Mouse (Mus musculus): Measurements from ENCODE around the gene Slc39a3. TPM values are rescaled to one million over a fixed set of nuclear protein-coding genes. Genes with fewer than 3 reads are reported as not detected.
"Not testable (repeated sequence)": the region's sequence is repeated elsewhere in the genome, so short reads cannot be mapped to it uniquely, and the experiment has no call there.

Slc39a3 gene
- 3.1 and 5.9 TPM in 2 replicates for total RNA-seq (2014; fragmentation: Nextera tagmentation)
- 4.3 and 5.3 TPM in 2 replicates for total RNA-seq (2017)

DNA sequence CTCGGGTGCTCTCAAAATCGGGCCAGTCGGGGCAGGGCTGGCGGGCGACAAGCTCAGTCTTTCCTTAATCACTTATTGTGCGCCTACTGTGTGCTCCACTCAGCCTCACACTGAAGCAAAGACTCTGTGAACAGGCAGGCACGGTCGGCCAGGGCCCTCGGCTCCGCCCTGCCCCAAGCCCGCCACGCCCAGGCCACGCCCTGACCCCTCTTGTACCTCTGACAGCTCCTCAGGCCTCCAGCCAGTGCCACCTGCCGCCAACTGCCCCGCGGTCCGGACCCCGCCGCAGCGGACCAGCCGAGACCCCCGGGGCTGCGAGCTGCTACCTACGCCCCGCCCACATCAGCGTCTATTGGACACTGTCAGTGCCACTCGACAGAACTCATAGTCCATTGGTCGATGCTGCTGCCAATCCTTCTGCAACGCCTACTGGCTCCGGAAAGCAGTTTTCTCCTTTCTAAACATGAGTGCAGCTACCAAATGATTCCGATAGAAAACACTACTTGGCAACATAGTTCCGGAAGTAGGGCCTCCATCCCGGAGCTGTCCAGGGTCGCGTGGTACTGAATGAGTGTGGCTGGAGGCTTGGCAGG is at the start of gene Slc39a3:
Gene Slc39a3, minus strand, starts transcription at position 439 of the 593 bp plus-strand sequence.
- peak; percentile 96 for ATAC-seq (replicated peaks; ENCODE audit: poor library complexity, severe bottlenecking)

DNA sequence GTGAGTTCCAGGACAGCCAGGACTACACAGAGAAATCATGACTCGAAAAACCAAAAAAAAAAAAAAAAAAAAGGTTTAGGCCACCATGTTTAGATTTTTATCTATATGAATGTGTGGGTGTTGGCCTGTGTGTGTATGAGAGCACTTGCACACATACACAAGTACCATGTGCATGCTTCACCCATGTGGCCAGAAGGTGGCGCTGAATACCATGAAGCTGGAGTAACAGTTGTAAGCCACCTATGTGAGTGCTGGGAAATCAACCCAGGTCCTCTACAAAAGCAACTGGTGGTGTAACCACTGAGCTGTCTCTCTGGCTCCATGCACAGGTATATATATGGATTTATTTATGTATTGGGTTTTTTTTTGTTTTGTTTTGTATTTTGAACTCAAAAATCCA is 49.8 kb upstream of the Slc39a3 start:
- peak; percentile 30; the same call in 1 of the 2 replicates for ATAC-seq (replicated peaks; ENCODE audit: poor library complexity, severe bottlenecking)

DNA sequence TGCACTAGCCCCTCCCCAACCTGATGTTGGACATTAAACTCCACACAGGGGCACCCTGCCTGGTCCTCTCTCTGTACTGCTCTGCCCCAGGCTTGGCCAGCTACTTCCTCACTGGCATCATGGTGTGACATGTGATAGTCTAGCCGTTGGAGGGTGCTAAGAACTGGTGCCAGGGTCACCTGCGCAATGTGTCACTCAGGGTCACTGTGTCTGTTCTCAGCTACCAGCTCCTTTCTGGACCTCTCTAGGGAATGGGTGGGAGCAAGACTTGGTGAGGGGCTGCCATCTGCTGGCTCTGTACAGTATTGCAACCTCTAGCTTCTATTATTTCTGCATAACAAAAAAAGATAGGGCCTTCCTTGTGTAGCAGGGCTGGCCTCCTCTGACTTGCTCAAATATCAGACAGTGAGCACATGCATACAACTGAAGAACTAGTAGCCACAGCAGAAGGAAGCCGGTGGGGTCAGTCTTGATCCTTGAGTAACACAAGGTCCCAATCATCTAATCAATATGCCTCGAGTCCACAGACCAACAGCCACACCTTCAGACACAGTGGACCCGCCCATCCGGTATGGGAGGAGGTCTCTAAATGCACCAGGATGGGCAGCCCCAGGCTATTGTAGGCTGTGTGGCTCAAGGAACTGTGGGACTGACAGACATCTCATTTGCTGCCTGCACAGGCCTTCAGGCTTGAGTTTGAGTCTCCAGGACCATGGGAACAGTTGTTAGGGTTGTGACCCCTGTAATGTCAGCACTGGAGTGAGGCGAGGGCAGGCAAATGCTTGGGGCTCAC is 45.1 kb upstream of the Slc39a3 start:
- peak; percentile 74 for ATAC-seq (replicated peaks; ENCODE audit: poor library complexity, severe bottlenecking)

DNA sequence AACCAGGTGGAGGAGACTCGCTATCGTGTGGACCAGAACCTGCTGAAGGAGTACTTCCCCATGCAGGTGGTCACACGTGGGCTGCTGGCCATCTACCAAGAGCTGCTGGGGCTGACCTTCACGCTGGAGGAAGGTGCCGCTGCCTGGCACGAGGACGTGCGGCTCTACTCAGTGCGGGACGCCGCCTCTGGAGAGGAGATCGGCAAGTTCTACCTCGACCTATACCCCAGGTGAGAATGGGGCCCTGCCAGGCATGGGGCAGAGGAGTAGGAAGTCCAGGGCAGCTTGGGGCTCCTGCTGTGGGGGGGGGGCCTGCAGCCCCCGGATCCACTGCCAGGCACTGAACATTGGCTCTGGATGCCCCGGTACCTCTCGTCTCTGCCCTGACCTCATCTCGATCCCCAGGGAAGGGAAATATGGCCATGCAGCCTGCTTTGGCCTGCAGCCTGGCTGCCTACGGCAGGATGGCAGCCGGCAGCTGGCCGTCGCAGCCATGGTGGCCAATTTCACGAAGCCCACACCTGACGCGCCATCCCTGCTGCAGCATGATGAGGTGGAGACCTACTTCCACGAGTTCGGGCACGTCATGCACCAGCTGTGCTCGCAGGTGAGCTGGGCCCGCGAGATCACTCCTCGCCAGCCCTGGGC is 42.9 kb upstream of the Slc39a3 start:
- ATAC-seq (replicated peaks; ENCODE audit: poor library complexity, severe bottlenecking) = no peak

DNA sequence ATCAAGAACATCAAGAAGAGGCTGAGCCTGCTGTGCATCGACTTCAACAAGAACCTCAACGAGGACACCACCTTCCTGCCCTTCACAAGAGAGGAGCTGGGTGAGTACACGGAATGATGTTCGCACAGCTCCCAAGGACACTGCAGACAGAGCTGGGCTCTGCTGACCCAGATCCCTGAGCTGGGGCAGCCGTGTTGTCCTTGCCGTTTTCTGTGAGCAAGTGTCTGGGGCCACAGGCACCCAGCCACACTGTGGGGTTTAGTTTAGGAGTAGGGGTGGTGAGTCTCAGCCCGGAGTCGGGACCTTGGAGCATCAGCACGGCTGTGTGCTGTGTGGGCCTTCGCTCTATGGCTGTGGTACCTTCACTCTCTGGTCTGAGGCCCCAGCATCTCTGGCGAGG is 40.7 kb upstream of the Slc39a3 start:
- no peak for ATAC-seq (replicated peaks; ENCODE audit: poor library complexity, severe bottlenecking)

DNA sequence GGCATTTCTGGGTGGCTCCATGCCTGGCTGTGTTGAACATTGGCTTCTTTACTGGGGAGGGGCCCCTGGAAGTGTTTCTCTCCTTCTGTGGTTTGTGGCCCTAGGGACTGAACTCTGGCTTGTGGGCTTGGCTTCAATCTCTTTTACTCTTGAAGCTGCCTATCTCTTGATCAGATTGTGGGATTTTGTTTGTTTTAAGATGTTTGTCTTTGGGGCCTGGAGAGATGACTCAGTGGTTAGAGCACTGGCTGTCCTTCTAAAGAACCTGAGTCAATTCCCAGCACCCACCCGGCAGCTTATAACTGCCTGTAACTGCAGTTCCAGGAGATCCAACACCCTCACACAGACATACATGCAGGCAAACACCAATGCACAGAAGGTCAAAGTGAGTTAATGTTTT is 39.1 kb upstream of the Slc39a3 start:
- no peak for ATAC-seq (replicated peaks; ENCODE audit: poor library complexity, severe bottlenecking)

DNA sequence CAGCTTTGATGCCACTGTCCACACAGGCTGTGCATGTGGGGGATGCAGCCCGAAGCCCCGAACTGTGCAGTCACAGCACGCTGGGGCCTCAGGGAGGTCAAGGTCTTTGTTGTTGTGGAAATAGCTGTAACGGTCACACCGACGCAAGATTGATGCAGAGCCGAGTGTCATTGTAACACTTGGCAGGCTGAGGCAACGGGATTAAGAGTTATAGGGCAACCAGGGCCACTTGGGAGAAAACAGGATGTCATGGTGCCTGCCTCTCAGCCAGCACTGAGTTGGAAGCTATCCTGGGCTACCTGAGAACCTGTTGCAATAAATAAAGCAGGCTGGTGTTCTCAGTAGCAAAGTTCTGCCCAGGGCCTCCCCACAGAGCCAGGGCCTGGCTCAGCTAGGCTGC is 38.5 kb upstream of the Slc39a3 start:
- ATAC-seq (replicated peaks; ENCODE audit: poor library complexity, severe bottlenecking) = no peak

DNA sequence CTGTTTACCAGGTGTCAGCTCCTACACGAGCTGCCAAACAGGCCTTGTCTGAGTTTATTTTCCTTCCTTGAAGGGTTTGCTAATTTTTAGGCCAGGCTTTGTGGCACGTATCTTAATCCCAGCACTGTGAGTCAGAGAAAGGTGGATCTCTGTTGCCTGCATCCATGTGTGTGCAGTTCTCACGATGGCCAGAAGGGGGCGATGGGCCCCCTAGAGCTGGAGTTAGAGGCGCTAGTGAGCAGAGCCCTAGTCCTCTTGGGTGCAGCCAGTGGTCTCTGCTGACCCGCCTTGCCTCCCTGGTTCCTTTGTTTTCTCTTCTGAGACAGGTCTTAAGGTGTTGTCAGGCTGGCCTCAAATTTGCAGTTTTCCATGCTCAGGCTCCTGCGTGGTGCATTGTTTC is 36.2 kb upstream of the Slc39a3 start:
- ATAC-seq (replicated peaks; ENCODE audit: poor library complexity, severe bottlenecking) = no peak

DNA sequence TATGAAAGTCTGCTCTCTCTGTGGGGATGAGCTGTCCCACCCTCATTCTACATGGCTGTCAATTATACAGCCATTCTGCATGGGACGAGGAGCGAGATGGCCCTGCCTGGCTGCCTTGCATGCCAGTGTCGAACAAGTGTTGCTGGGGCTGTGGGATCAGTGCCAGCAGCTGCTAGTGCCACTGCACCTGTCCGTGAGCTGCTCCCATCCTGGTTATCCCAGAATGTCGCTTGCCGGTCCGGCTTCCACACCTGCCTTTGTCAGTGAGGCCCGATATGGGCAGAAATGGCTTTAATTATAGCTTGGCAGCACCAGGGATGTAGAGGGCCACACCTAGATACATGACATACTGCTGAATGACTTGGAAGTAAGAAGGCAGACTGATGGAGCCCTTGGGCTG is 35.1 kb upstream of the Slc39a3 start:
- no peak for ATAC-seq (replicated peaks; ENCODE audit: poor library complexity, severe bottlenecking)

DNA sequence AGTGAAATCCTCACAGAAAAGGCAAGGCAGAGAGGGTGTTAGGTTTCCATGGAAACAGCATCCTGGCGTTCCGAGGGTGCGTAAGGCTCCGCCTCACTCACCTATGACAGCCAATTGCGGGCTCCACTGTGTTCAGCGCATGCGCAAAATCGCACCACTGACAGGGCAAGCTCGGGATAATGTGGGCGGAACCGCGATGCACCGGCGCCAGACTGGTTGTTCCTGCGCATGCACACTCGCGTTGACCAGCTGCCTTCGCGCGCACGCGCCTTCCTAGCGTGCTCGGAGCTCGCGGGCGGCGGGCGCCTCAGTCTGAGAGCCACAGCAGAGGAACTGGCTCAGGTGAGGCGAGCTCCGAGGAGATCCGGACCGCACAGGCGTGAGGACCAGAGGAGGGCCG is 32.6 kb upstream of the Slc39a3 start, which contains the start of gene Thop1:
Gene Thop1, plus strand, starts transcription at position 200 of the 400 bp plus-strand sequence.
- peak; percentile 94 for ATAC-seq (replicated peaks; ENCODE audit: poor library complexity, severe bottlenecking)

DNA sequence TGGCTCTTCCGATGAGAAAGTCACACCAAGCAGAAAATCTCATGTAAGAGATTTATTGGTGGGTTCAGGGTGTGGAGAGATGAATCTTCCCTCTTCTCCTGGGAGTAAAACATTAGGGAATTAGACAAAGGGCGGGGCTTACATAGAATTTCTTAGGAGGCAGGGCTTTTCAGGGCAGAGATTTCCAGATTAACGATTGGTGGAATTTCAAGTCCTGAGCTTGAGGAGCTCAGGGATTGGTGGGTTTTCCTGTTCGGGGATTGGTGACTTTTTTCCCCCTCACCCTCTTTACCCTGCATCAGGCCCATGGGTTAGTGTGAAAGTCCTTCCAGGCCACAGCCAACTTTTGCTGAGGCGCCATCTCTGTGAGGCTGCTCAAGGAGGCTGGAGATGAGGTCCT is 31.5 kb upstream of the Slc39a3 start:
- ATAC-seq (replicated peaks; ENCODE audit: poor library complexity, severe bottlenecking) = no peak

DNA sequence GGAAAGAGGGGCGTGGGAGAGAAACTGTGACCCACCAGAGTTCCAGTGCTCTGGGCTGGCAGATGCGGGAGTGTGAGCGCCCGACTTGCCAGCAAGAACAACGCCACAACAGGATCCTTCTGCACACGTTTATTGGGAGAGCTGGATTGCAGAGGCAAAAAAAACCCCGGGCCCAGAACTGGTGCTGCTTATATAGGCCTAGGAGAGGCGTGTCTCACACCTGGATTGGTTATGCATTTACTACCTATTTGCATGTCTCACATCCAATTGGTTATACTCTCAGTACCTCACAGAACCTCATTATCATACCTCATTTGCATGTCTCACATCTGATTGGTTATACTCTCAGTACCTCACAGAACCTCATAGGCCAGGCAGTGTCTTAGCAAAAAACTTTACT is 27.3 kb upstream of the Slc39a3 start:
- ATAC-seq (replicated peaks; ENCODE audit: poor library complexity, severe bottlenecking) = not testable (repeated sequence)

DNA sequence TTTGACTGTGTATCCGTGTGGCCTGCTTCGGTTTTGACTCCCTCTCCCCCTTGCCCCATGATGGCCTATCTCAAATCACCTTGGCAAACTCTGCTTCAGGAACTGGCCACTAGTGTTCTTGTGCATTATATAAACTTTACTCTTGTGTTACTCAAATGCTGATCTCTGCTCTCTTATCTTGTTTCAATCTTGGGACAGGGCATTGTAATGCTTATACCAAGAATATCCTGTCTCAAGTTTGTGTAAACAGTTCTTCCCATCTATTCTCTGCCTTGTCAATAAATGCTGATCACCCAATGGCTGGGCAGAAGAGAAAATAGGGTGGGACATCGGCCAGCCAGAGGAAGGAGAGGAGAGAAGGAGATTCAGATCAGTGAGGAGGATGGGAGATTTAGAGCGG is 25.5 kb upstream of the Slc39a3 start:
- no peak for ATAC-seq (replicated peaks; ENCODE audit: poor library complexity, severe bottlenecking)

DNA sequence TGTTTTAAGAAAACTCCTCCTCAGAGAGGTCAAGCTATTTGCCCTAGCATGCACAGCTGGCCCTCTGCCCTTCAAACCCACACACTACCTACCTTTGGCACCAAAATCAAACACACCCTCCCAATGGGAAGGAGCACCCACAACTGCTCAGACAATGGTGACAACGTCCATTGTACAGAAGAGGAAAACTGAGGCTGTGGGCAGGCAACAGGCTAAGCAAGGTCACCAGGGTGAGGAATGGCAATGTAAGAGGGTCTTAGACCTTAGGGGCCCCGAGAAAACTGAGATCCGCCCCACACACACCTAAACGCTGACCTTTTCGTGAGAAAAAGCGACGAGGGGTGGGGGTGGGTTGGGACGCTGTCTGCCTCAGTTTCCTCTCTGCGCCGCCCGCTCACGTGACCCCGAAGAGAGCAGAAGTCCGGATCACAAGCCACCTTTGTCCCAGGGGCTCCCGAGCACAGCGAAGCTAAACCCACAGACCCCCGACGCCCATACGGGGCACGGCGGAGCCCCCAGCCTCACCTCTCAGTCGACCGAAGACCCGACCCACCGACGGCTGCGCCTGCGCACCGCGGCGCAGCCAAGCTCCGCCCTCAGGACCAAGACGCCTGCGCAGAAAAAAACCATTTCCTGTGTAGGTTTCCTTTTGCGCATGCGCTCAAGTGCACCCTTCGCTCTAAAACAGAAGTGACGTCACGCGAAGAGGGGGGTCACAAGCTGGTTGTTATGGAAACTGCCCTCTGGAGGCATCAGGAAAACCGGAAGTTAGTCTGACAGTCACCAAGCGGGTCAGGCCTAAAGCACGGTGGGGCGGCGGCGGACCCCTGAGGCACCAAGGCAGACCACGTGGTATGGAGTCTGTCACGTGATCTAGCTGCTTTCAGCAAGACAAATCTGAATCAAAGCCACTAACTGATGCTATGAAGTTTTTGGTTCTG is 22.6 kb upstream of the Slc39a3 start, which contains the start of gene Sgta:
Gene Sgta, minus strand, starts transcription at position 579 of the 941 bp plus-strand sequence.
- ATAC-seq (replicated peaks; ENCODE audit: poor library complexity, severe bottlenecking) = peak; percentile 98

DNA sequence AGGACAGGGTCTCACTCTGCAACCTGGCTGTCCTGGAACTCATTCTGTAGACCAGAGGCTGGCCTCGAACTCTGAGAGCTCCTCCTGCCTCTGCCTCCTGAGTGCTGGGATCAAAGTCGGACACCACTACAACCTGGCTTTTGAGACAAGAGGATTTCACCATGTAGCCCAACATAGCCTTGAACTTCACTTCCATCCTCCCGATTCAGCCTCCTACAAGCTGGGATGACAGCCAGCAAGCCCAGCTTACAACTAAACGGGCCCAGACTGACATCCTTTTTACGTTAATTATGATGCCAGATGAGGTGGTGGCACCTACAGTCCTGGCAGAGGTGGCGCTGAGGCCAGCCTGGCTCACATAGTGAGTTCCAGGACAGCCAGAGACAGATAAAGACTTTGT is 21.7 kb upstream of the Slc39a3 start:
- no peak for ATAC-seq (replicated peaks; ENCODE audit: poor library complexity, severe bottlenecking)

DNA sequence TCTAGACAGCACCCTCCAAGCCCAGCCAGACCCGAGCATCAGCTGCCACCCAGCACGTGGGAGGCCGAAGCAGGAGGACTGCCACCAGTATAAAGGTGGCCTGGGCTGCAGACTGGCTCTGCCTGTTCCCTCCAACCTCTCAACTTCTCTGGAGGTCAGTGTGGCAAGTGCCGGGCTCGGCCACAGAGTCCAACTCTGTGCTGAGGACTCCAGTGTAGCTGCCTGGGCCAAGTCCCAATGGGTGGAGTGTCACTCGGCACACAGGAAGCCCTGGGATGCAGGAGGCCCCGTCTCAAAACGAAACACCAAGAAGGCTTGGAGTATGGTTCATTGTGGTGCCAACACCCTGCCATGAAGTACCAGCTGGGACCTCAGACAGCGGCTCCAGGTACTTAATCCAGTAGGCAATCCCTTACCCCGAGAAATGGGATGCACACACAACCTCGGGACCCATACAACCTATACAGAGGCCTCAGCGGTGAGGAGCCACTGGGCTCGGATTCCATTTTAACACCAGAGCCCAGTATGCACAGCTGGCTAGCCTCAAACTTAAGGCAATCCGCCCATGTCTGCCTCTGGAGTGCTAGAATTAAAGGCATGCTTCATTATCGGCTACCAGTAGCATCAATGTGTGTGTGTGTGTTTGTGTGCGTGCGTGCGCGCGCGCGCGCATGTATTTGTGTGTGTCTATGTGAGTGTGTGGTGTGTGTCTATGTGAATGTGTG is 20.3 kb upstream of the Slc39a3 start:
- no peak for ATAC-seq (replicated peaks; ENCODE audit: poor library complexity, severe bottlenecking)

DNA sequence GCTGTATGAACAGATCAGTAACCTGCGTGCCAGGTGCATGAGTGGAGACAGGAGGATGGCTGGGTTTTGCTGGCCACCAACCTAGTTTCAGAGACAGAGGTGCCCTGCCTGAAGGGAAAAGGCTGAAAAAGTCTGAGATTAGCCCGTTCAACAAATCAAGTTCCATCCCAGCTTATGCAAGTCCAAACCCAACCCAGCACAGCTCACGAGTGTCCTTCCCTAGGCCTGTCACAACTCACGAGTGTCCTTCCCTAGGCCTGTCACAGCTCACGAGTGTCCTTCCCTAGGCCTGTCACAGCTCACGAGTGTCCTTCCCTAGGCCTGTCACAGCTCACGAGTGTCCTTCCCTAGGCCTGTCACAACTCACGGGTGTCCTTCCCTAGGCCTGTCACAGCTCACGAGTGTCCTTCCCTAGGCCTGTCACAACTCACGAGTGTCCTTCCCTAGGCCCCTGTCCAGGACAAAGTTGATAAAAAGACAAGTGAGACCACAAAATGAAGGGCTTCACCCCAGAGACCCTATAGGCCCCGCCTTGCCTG is 18.6 kb upstream of the Slc39a3 start:
- not testable (repeated sequence) for ATAC-seq (replicated peaks; ENCODE audit: poor library complexity, severe bottlenecking)

DNA sequence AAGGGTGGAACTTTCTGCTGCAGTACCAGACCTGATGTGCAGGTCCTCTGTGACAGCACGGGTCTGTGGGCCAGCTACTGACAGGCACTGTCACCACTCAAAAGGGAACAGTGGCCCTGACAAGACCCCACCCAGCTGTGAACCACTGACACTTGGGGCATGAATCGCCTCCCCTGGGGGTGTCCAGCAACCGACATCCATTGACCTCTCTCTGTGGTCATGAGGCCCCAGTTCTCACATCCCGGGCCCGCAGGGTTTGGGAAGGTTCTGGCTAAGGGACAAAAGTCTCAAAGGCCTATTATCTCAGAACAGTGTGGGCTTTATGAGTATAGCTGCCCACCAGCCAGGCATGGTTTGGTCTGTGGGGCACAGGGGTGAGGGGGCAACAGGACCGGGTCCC is 17.9 kb upstream of the Slc39a3 start:
- ATAC-seq (replicated peaks; ENCODE audit: poor library complexity, severe bottlenecking) = no peak

DNA sequence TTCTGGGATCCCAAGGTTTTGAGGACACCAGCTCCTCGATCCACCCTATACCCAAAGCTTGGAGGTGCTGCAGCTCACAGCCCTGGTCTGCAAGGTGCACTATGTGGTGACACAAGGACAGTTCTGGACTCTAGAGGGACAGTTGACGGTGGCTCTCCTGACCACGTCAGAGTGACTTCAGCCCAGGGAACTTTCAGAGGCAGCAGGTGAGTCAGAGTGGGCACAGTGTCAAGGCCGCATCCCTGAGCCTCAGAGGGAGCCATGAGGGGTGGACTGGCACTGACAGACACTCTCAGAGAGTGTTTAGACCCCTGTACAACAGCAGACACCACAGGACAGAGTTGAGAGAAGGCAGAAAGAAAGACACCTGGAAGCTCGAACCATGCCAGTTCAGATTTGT is 15.4 kb upstream of the Slc39a3 start:
- ATAC-seq (replicated peaks; ENCODE audit: poor library complexity, severe bottlenecking) = no peak
